Mouse (Mus musculus) spleen, postnatal 36 days (tissue): ENCODE data around the gene Gpn2.

Experiments used
- DNase-seq, 2 experiments: peaks; one replicate each; pipeline ENCODE4 v3.0.0; 2022; ENCODE audit warnings: low spot score in 2 of 2, mixed read lengths in 1 of 2

Gpn2 gene

DNA sequence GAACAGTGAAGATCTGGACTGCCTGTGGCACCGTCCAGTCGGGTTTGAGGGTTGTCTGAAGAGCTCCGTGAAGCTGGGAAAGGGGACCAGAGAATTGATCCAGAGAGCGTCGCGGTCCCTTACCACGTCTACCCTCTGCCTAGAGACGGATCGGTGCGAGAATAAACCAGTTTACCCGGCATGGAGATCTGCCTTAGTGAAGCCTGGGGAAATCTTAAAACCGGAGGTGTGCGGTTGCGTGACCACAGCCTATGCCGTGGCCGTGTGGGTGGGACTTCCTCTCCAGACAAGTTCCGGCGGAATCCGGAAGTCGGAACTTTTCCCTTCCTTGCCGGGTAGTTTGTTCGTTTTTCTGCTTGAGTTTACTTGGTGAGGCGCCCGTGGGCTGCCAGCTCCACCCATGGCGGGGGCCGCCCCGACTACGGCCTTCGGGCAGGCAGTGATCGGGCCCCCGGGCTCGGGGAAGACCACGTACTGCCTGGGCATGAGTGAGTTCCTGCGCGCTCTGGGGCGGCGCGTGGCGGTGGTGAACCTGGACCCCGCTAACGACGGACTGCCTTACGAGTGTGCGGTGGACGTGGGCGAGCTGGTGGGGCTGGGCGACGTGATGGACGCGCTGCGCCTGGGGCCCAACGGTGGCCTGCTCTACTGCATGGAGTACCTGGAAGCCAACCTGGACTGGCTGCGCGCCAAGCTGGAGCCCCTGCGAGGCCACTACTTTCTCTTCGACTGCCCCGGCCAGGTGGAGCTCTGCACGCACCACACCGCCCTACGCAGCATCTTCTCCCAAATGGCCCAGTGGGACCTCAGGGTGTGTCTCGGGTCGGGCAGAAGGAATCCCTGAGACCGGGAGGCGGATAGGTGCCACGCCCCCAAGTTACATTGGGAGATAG lies at the start of gene Gpn2:
Gene Gpn2 (plus strand): TSS at position 304 of the 893 bp plus-strand sequence.
- peak; percentile 87 to 89 for DNase-seq

DNA sequence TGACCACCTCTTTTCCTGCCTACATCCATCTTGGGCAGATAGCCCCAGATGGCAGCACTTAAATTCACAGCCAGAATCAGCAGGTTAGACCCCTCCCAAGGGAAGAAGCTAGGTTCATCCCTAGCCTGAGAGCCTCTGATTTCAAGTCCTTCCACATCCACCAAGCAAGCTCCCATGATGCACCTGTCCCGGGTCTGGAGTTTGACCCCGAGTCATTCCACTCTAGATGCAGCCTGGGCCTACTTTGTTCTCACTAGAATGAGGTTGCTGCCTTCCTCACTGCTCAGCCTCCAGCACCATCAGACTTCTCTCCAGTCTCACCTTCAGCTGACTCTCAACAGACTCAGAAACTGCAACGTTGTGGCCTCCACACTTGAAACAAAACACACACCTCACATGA lies 48.1 kb upstream of the Gpn2 start:
- DNase-seq = no peak

DNA sequence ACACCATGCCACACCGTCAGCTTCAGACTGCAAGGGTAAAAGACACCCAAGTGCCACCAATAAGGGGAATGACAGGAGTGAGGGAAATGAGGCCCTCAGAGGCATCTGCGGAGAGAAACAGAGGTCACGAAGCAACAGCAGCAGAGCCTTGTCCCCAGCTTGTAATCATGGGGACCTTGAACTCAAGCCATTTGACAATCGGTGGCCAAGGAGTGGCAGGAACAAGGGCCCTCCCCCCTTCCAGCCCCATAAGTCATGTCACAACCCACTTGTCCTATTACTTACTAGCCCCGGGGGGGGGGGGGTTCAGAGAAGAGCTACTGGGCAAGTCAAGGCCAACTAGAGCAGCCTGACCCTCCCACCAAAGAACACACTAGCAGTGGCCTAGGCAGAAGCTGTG lies 47.5 kb upstream of the Gpn2 start:
- no peak for DNase-seq

DNA sequence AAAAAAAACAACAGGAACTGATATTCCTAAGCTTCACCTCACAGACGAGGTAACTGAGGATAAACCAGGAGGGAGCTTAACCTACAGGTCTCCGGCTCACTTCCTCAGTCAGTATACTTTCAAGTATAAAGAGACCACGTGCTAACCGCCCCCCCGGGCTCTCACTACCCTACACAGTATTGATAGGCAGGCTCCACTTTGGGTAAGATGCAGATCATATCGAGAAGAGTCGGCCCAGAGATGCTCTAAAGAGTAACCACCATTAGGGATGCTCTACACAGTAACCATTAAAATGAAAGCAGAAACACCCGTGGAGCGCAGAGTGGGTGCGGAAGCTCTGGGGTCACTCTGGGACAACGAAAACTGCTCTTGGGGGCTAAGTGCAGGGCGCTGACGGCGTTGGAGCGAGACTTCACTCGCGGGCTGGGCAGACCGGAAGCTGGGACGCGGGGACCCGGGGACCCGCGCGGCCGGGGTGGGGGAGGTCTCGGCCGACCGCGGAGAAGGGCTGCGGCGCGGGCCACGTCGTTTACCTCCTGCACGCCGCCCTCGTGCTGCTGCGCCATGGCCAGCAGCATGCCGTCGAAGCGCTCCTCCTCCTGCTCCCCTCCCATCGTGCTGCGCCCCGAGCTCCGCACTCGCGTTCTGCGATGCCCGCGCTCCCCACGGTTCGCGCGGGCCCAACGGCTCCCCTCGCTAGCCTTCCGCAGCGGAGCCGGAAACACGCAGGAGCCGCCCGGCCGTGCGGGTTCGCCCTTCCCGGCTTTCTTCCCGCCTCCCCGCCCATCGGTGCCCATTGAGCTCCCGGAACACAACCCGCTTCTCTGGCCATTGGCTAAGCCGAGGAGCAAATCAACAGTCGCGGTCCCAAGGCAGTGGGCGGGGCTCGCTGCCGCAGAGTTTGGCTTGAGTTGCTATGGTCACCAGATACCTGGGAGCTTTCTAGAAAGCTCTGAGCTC lies 38.6 kb upstream of the Gpn2 start, which contains the start of gene Nudc:
Gene Nudc (minus strand): TSS at position 725 of the 960 bp plus-strand sequence.
- peak; percentile 96 for DNase-seq

DNA sequence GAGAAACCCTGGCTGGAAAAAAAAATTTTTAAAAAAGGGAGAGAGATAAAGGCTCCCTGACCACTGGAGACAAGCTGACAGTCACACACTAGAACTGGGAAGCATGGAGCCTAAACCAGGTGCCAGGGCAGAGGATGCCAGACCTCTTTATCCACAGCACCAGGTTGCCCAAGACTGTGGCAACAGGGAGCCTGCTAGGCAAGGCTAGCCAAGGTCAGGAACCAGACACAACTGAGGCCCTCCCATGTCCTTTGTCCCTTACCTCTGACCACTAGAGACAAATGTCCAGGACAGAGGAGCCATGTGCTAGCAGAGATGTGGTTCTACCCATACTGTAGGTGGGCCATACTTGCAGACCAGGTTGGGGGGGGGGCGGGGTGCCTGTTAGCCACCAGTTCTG lies 32.1 kb upstream of the Gpn2 start:
- DNase-seq = no peak

DNA sequence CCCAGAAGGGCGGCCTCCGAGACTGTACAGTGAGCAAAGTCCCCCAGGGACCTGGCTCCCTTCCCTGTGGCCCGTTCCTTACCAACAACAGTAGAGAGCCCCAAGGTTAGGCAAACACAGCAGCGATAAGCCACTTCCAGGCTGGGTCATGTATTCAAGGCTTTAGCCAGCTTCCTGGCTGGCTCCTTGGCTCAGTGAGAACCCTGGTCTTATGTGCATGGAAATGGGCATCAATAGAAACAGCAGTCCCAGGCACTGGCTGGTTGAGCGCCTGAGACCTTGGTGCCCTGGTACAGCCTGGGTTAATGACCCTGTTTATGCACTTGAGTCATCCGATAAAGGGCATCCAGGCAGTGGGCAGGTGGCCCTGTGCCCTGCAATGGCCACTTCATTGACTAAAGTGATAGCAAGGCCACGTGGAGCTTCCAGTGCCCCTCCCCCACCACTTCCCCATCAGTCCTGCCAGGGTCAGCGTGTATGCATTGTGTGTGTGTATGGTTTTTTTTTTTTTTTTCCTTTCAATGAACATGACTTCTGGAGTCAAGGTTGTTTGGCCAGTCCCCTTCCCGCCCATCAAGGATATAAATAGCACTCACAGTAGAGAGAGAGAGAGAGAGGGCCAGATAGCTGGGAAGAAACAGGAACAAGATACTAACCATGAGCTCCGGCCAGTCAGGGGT lies 31.3 kb upstream of the Gpn2 start, which contains the start of gene Nr0b2:
Gene Nr0b2 (plus strand): TSS at position 609 of the 680 bp plus-strand sequence.
- DNase-seq = peak in 1 of 2 experiments; percentile 11

DNA sequence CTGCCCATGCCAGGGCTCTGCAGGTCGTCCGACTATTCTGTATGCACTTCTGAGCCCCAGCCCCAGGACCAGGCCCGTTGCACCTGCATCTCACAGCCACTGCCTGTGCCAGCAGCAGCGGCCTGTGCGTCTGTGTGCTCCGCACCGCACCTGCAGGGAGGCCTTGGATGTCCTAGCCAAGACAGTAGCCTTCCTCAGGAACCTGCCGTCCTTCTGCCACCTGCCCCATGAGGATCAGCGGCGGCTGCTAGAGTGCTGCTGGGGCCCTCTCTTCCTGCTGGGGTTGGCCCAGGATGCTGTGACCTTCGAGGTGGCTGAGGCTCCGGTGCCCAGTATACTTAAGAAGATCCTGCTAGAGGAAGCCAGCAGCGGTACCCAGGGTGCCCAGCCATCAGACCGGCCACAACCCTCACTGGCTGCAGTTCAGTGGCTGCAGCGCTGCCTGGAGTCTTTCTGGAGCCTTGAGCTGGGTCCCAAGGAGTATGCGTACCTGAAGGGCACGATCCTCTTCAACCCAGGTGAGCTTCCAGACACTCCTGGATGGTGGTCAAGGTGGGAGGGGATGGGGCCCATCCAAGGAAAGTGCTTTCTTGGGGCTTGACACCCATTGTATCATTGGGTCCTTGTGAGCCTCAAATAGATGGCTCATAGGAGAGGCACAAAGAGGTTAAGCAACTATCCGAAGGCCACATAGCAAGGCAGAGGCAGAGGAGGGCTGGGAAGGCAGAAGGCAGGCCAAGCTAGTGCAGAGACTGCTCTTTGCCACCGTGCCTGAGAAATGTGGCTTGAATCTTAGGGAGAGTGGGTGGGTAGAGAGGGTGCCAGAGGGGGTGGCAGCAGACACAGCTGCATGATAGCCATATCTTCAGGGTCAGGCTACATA lies 30.5 kb upstream of the Gpn2 start:
- DNase-seq = no peak

DNA sequence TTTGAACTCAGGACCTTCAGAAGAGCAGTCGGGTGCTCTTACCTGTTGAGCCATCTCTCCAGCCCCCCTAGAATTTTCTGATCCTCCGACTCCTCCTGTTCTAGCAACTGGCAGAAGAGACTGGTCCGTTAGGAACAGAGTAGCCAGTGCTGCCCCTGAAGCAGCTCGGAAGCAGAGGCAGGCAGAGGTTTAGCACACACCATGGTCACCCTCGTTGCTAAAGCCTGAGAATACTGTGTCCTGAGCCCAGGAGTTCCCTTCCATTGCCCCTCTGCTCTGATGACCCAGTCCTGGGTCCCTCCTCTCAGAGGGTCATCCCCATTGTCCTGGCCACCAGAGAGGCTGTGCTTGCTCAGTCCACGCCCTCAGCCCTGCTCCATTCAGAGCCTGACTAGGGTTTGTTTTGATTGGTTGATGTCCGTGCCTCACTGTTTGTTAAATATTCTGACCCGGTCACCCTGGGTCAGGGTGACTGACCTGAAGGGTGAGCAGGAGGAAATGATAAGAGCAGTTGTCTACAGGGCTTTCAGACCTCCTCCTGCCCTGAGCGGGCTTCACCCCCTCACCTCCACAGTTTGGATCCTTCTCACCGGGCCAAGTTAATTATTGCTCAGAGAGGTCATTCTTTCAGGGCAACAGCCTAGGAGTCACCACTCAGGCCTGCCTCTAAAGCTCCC lies 27.0 kb upstream of the Gpn2 start:
- no peak for DNase-seq

DNA sequence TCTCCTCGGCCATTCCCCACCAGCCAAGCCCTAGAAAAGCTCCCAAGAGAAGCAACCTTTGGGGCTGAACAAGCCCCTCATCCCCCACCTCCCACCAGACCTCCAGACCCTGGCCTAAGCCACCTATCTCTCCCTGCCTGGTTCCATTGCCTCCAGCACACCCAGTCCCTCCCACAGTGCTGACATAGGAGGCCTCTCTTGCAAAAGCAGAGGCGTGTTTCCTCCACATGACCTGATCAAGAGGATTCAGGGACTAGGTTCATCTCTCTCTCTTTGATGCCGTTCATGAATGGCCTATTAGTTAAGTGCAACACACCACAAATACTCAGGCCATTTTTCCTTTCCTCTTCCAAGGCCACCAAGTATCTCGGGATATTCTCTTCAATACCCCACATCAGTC lies 24.3 kb upstream of the Gpn2 start:
- DNase-seq = no peak

DNA sequence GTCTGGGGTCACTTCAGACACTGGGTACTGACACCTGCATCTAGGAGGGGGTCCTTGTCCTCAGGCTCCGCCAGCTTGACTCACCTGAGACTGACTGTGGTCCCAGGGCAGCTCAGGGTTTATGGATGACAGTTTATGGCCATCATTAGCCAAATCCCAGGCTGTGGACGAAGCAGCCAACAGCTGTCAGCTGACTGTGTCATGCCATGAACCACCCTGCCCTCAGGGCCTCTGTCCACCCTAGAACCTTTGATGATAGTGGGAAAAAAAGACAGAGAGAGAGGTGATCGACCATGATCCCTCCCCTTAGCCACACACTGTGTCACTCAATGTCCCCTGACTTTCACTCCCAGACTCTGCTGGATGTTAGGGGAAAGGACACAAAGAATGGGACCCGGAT lies 22.5 kb upstream of the Gpn2 start:
- no peak for DNase-seq

DNA sequence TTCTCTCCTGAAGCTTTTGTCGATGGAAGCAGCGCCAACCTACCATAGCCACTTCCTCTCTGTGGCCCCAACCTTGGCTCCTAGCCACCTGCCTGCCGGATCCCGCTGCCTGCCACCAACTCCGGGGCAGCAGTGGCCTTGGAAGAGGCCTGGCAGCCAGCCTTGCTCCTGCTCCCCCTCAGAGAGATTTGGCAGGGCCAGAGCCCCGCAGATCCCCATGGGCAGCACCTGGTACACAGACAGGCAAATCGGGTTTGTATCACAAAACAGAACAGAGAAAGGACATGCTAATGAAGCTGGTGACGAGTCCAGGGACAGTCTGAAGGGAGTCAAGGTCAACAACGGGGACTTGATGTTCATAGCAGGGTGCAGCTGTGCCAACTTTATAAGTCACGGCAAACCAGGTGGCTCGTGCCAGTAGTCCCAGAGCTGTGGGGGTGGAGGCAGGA lies 21.0 kb upstream of the Gpn2 start:
- no peak for DNase-seq

DNA sequence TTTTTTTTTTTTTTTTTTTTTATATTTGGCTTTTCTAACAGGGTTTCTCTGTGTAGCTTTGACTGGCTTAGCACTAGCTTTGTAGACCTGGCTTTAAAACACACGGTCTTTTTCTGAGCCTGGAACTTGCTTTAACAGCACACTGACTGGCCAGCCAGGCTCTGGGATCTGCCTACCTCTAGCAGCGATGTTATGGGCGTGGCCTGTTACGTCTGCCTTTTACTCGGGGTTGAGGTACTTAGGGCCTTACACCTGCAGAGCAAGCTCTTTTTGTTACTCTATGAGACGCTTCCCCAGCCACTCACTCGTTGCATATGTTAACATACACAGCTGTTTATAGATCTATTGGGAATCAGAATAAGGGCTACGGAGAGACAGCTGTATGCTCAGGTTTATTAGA lies 16.9 kb upstream of the Gpn2 start:
- DNase-seq = no peak

DNA sequence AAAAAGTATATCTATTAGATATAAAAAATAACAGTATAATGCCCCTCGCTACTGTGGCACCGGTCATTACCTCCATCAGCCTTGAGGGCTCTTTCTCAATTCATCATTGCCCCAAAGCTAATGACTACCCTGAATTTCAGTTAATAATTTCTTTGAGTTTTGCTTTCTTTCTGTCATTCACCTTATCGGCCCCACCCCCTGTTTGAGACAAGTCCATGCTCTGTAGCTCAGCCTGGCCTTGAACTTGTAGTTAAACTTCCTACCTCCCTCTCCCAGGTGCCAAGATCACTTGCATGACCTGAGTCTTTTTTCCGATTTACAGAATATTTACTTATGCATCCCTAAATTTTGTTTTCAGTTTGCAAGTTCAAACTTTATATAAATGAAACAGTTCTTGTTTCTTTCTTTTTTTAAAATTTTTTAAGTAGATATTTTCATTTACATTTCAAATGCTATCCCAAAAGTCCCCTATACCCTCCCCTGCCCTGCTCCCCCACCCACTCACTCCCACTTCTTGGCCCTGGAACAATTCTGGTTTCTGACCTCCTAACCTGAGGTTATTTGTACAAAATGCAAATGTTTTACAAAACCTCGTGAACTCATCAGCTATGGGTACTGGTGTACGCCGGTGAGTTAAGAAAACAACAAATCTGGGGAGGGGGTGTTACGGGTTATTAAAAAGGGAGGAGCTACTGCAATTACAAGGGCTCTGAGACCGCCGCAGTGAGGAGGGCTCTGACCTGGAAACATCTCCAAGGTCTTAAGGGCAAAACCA lies 14.7 kb upstream of the Gpn2 start:
- DNase-seq = no peak

DNA sequence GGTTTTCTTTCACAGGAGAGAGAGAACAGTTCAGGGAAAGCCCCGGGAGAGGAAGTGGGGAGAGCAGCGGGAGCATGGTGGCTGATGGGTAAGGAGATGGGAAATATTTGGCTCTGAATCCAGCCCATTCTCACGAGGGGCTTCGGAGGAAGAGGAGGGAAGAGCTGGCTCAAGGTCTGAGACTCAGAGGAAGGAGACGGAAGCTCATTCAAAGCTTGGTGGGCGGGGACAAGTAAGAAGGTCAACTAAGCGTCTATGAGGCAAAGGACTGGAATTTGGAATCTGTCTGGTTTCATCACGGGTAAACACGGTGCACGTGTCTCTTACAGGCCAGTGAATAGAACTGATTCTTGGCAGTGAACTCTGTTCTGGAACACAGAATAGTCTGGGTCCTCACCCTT lies 14.1 kb upstream of the Gpn2 start:
- DNase-seq = no peak

DNA sequence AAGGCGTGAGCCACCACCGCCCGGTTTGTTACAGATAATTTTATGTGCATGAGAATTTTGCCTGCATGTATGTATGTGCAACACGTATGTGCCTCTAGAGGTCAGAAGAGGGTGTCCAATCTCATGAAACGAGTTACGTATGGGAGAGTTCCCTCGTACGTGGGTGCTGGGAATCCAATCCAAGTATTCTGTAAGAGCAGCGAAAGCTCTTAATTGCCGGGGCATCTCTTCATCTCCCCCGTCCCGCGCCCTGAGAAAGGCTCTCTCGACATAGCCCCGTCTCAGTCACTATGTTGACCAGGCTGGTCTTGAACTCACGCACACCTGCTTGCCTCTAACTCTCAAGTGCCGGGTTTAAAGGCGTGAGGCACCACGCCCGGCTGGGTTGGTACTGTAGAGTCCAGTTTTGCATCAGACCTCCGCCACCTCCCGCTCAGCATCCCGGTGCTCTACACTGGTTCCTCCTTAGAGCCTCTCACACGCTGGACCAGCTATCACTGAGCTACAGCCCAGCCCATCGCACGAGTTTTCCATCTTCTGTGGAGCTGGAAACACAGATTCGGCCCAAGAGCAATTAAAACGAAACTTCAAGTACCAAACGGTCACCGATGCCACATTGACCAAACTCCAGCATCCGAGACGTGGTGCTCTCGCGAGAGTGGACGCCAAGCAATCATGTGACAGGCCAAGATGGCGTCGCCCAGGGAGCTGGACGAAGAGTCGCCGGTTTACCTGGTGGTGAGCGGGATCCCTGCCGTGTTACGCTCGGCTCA lies 9.9 kb upstream of the Gpn2 start, which contains the start of gene Gpatch3:
Gene Gpatch3 (plus strand): TSS at position 676 of the 773 bp plus-strand sequence.
- peak; percentile 86 to 90 for DNase-seq

DNA sequence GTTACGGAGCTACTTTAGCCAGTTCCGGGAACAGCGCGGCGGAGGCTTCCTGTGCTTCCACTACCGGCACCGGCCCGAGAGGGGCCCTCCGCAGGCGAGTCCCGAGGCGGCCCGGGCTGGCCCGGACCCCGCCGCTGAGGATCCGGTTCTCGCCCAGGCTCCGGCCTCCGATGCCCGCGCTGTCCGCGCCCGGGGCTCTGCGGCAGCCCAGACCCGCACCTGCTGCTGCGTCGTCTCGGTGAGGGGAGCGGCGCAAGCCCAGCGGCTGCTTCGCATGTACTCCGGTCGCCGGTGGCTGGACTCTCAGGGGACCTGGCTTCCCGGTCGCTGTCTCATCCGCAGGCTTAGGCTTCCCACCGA lies 9.3 kb upstream of the Gpn2 start:
- no peak for DNase-seq

DNA sequence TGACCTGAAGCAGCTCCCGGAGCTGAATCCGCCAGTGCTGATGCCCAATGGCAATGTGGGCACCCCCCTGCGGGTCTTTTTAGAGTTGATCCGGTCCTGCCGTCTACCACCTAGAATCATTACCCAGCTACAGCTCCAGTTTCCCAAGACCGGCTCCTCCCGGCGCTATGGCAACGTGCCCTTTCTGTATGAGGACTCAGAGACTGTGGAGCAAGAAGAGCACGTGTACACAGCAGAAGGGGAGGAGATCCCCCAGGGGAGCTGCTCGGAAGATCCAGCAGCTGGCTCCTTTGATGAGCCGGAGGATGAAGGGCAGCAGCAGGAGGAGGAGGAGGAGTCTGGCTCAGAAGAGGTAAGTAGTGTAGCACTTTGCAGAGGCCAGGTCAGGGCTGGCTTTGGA lies 6.2 kb upstream of the Gpn2 start:
- no peak for DNase-seq

DNA sequence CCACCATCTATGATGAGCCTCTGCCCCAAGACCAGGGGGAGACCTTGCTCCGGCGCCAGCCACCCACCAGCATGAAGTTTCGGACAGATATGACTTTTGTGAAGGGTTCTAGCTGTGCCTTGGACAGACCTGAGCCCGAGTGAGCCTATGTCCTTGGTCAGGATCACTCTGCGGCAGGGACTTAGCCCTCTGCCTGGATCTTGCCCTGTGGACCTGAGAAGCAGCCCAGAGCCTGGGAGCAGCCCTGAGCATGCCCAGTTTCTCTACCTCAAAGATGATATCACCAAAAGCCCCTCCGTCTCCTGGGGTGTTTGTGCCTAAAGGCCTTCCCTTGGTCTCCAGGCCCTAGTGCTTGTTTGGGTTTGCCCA lies 488 bp upstream of the Gpn2 start:
- no peak for DNase-seq

DNA sequence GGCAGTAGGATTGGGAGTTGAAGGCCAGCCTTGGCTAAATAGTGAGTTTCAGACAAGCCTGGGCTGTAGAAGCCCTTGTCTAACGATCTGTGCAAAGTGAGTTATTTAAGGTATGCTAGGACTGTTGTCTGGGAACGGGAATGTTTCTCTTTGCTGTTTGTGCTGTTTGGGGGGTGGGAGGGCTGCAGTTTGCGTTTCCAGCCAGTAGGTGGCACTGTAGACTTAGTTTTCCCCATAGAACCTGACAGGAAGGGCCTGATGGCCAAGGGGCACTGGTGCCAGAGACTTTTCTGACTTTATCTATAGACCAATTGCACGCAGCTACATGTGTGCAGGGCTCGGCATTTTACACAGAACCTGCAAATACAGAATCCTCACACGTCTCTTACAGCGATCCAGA lies 8.4 kb downstream of the Gpn2 start:
- DNase-seq = peak; percentile 59 to 61
